Mouse (Mus musculus) lung, embryonic 15.5 days (tissue): ENCODE results near the gene Gm26620. TPM values are rescaled to one million over a fixed set of nuclear protein-coding genes. Genes with fewer than 3 reads are reported as not detected.

Experiments
- ATAC-seq: fragments of 200-750 bp; cut with Nextera tagmentation; 2 replicates; pipeline ENCODE4 v1.8.0; 2017; ENCODE audit warnings: moderate number of reproducible peaks, borderline replicate concordance; ENCODE audit not compliant: low FRiP score, low TSS enrichment; ENCODE audit errors: extremely low read depth
- H3K27ac ChIP-seq: fragments of 300-500 bp; sonication (generic); 2 replicates; pipeline ENCODE4 v1.5.1; 2015; ENCODE audit warnings: moderate library complexity, mild to moderate bottlenecking, inconsistent platforms
- H3K27me3 ChIP-seq: fragments of 300-500 bp; sonication (generic); 2 replicates; pipeline ENCODE4 v1.6.1; 2015; ENCODE audit warnings: inconsistent platforms
- H3K36me3 ChIP-seq: fragments of 300-500 bp; sonication (generic); 2 replicates; pipeline ENCODE4 v1.6.1; 2015; ENCODE audit warnings: inconsistent platforms
- H3K4me1 ChIP-seq: fragments of 300-500 bp; sonication (generic); 2 replicates; pipeline ENCODE4 v1.6.1; 2015; ENCODE audit warnings: inconsistent platforms
- H3K4me2 ChIP-seq: fragments of 300-500 bp; sonication (generic); 2 replicates; pipeline ENCODE4 v1.6.1; 2015; ENCODE audit warnings: inconsistent platforms, mild to moderate bottlenecking, moderate library complexity
- H3K4me3 ChIP-seq: fragments of 300-500 bp; sonication (generic); 2 replicates; pipeline ENCODE4 v1.5.1; 2015; ENCODE audit warnings: mild to moderate bottlenecking, inconsistent platforms
- H3K9ac ChIP-seq: fragments of 300-500 bp; sonication (generic); 2 replicates; pipeline ENCODE4 v1.6.1; 2015; ENCODE audit warnings: inconsistent platforms
- H3K9me3 ChIP-seq: fragments of 300-500 bp; sonication (generic); 2 replicates; pipeline ENCODE4 v1.6.1; 2016; ENCODE audit warnings: inconsistent platforms
- WGBS: fragments of 180-500 bp; shearing (Covaris S2); methylation state at CpG from one replicate; pipeline ENCODE4 v1.1.7; 2015; 5-methylcytosine and 5-hydroxymethylcytosine counted together
- polyA plus RNA-seq: library from polyadenylated mRNA; unstranded; fragments of >200 nt; fragmentation: Nextera tagmentation; extraction: Ambion mirVana; gene quantifications from 2 replicates; pipeline ENCODE4 v1.2.1, GENCODE M21; 2015

The Gm26620 gene
- polyA plus RNA-seq, 1 experiment from 2014 or later: 0.79 TPM

DNA sequence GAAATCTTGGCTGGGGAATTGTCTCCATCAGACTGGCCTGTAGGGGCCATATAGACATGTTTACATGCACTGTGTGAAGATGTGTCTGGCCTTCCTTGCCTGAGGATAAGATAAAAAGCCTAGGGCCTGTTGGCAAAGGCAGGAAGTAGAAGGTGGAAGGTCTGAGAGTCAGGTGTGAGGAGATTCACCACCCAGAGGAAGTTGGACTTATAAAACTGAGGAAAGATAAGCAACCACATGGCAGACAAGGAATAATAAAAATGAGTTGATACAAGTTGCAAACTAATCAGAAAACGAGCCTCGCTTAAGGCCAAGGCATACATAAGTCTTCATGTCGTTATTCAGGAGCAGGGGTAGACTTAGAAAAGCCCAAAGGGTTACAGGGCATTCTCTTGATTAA is 9.2 kb upstream of the Gm26620 start:
- WGBS: 68% methylated on average over 3 of the region's 3 CpGs
- H3K36me3 ChIP-seq: peaks cover 46% of the 10 kb centered on the region
- no peak overlapping the region for H3K4me2 ChIP-seq
- no peak overlapping the region for H3K9ac ChIP-seq
- ATAC-seq: no peak
- H3K27ac ChIP-seq: no peak overlapping the region
- H3K4me3 ChIP-seq: no peak overlapping the region
- no peaks in the 10 kb centered on the region for H3K27me3 ChIP-seq
- H3K9me3 ChIP-seq: no peaks in the 10 kb centered on the region
- no peaks in the 10 kb centered on the region for H3K4me1 ChIP-seq

- WGBS: 87% methylated on average over 5 of the region's 5 CpGs
- Histone ChIP-seq H3K4me3 (no peak overlapping the region), H3K9ac (no peak overlapping the region), H3K27ac (no peak overlapping the region), H3K4me1 (no peaks in the 10 kb centered on the region), H3K27me3 (no peaks in the 10 kb centered on the region), H3K9me3 (no peaks in the 10 kb centered on the region), H3K36me3 (peaks cover 52% of the 10 kb centered on the region), H3K4me2 (no peak overlapping the region)
- no peak for ATAC-seq
Measured at GRCm38 (mm10) chr1:170876906-170877305, 8.0 kb upstream of the Gm26620 start.

GRCm38 (mm10) chr1:170882915-170883485 is 1.9 kb upstream of the Gm26620 start:
- no peak for ATAC-seq
- Histone ChIP-seq H3K36me3 (peaks cover 24% of the 10 kb centered on the region), H3K9me3 (no peaks in the 10 kb centered on the region), H3K4me3 (no peak overlapping the region), H3K4me2 (no peak overlapping the region), H3K4me1 (peaks cover 7% of the 10 kb centered on the region), H3K27me3 (no peaks in the 10 kb centered on the region), H3K9ac (no peak overlapping the region), H3K27ac (no peak overlapping the region)
- WGBS: 64% methylated on average over 5 of the region's 5 CpGs

GRCm38 (mm10) chr1:170884390-170884789 is 475 bp upstream of the Gm26620 start:
- peak overlapping the region; percentile 82 for H3K4me2 ChIP-seq
- H3K27me3 ChIP-seq: no peaks in the 10 kb centered on the region
- ATAC-seq: no peak
- whole genome bisulfite sequencing: 11% methylated on average over 8 of the region's 8 CpGs
- peaks cover 15% of the 10 kb centered on the region for H3K36me3 ChIP-seq
- no peak overlapping the region for H3K27ac ChIP-seq
- peaks cover 7% of the 10 kb centered on the region for H3K4me1 ChIP-seq
- H3K9ac ChIP-seq: peak overlapping the region; percentile 82
- H3K9me3 ChIP-seq: no peaks in the 10 kb centered on the region
- peak overlapping the region; percentile 88 for H3K4me3 ChIP-seq

DNA sequence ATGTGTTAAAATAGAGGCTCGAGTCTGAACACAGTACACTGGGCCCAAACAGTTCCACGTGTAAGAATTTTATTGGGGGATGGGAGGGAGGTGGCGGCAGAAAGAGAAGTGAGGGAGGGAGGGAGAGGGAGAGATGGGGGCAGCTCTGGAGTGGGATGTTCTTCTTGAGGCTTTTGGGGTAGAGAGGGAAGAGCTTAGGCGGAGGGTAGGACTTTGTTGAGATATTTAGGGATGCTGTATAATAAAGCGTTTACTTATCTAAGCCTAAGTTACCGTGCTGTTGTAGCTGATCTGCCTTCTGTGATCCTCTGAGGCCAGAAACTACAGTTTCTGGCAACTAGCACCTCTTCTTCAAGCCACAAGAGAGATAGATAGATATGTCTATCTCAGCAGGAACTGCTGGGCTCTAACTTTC is 1.2 kb downstream of the Gm26620 start:
- 52% methylated on average over 6 of the region's 6 CpGs for WGBS
- H3K9ac ChIP-seq: no peak overlapping the region
- no peaks in the 10 kb centered on the region for H3K27me3 ChIP-seq
- H3K9me3 ChIP-seq: no peaks in the 10 kb centered on the region
- H3K27ac ChIP-seq: no peak overlapping the region
- H3K4me2 ChIP-seq: no peak overlapping the region
- no peak overlapping the region for H3K4me3 ChIP-seq
- peaks cover 7% of the 10 kb centered on the region for H3K4me1 ChIP-seq
- ATAC-seq: no peak
- peaks cover 4% of the 10 kb centered on the region; the same call in 1 of the 2 replicates for H3K36me3 ChIP-seq

- 75% methylated on average over 4 of the region's 4 CpGs for WGBS
- ATAC-seq: no peak
Measured at GRCm38 (mm10) chr1:170889310-170889709, 4.4 kb downstream of the Gm26620 start.

DNA sequence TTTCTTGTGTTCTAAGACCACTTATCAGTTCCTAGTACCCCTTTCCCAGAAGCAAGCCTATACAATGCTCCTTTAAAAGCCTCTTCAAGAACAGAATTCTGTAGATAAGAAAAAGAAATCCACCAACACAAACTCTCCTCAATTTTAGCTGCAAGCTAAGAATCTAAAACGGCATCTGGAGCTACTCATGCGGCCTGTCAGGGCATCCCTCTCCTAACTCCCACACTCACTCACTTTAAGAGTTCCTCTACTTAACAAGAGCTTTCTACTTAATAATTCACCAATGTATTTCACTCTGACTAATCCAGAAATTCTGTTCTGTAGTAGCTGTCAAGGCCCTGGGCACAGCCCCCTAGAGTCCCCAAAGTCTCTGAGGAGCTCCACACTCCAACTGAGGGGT is 6.8 kb downstream of the Gm26620 start:
- Histone ChIP-seq H3K27me3 (no peaks in the 10 kb centered on the region; the same call in 1 of the 2 replicates), H3K9me3 (no peaks in the 10 kb centered on the region), H3K27ac (no peak overlapping the region), H3K4me1 (no peaks in the 10 kb centered on the region), H3K4me2 (no peak overlapping the region), H3K36me3 (no peaks in the 10 kb centered on the region), H3K4me3 (no peak overlapping the region), H3K9ac (no peak overlapping the region)
- WGBS: 43% methylated on average over 2 of the region's 2 CpGs
- no peak for ATAC-seq

More at GRCm38 (mm10) chr1:170889310-170889709, 4.4 kb downstream of the Gm26620 start:
- H3K4me2 ChIP-seq: no peak overlapping the region
- no peak overlapping the region for H3K27ac ChIP-seq
- H3K9me3 ChIP-seq: no peaks in the 10 kb centered on the region
- no peaks in the 10 kb centered on the region; the same call in 1 of the 2 replicates for H3K27me3 ChIP-seq
- H3K9ac ChIP-seq: no peak overlapping the region
- H3K4me1 ChIP-seq: peaks cover 4% of the 10 kb centered on the region
- no peak overlapping the region for H3K4me3 ChIP-seq
- no peaks in the 10 kb centered on the region for H3K36me3 ChIP-seq

GRCm38 (mm10) chr1:170892279-170892678 is 7.4 kb downstream of the Gm26620 start:
- Histone ChIP-seq H3K4me1 (no peaks in the 10 kb centered on the region), H3K27me3 (no peaks in the 10 kb centered on the region; the same call in none of the 2 replicates), H3K27ac (no peak overlapping the region), H3K4me3 (no peak overlapping the region), H3K9me3 (no peaks in the 10 kb centered on the region), H3K9ac (no peak overlapping the region), H3K36me3 (no peaks in the 10 kb centered on the region), H3K4me2 (no peak overlapping the region)
- no peak for ATAC-seq
- 45% methylated on average over 1 of the region's 1 CpGs for WGBS

DNA sequence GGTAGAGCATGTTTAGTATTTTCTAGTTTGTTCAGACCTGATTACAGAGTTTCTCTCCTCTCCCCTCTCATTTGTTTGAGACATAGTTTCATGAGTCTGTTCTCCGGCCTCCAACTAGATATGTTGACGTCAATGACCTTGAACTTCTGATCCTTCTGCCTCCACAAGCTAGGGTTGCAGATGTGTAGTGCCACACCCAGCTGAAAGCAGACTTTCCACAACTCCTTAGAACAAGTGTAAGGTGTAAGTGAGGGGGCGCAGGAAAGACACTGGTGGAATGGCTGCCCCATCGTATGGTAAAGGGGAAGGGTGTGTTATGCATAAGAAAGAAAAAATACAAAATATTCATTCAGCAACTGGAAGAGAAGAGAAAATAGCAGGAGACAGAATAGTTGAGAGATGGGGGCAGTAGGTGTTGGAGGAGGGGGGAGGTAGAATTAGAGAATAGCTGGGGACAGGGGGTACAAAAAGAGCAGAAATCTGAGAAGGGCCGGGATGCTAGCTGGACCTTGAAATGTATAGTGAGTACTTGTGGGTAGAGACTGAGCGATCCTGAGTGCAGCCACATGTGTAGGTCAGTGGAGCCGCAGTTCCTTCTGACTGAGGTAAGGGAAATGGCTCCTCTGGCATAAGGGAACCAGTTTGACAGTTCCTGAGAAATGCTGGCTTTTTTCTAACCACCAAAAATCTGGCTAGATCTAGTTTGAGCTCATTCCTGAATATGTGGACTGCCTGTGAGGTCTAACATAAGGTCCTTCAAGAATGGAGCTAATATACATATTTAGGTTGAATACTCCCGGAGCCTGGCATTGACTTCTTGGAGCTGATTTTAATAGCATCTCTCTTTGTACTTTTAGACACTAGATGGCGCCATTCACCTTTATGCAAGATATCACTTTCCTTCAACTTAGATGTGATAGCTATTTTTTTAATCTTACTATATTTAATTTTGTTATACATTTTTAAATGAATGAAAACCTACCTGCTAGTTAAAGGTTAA is 10.0 kb downstream of the Gm26620 start:
- H3K27me3 ChIP-seq: peaks cover 20% of the 10 kb centered on the region
- no peaks in the 10 kb centered on the region for H3K9me3 ChIP-seq
- WGBS: 57% methylated on average over 9 of the region's 9 CpGs
- no peak overlapping the region for H3K4me3 ChIP-seq
- H3K27ac ChIP-seq: no peak overlapping the region
- no peaks in the 10 kb centered on the region for H3K4me1 ChIP-seq
- ATAC-seq: no peak
- H3K4me2 ChIP-seq: no peak overlapping the region
- no peaks in the 10 kb centered on the region for H3K36me3 ChIP-seq
- H3K9ac ChIP-seq: no peak overlapping the region

GRCm38 (mm10) chr1:170896651-170897281 is 11.9 kb downstream of the Gm26620 start:
- ATAC-seq: no peak
- peaks cover 4% of the 10 kb centered on the region; the same call in 1 of the 2 replicates for H3K4me1 ChIP-seq
- H3K4me2 ChIP-seq: no peak overlapping the region
- H3K36me3 ChIP-seq: no peaks in the 10 kb centered on the region
- no peaks in the 10 kb centered on the region for H3K9me3 ChIP-seq
- 71% methylated on average over 5 of the region's 5 CpGs for WGBS
- no peak overlapping the region for H3K4me3 ChIP-seq
- H3K27me3 ChIP-seq: peaks cover 23% of the 10 kb centered on the region
- H3K9ac ChIP-seq: no peak overlapping the region
- H3K27ac ChIP-seq: no peak overlapping the region

DNA sequence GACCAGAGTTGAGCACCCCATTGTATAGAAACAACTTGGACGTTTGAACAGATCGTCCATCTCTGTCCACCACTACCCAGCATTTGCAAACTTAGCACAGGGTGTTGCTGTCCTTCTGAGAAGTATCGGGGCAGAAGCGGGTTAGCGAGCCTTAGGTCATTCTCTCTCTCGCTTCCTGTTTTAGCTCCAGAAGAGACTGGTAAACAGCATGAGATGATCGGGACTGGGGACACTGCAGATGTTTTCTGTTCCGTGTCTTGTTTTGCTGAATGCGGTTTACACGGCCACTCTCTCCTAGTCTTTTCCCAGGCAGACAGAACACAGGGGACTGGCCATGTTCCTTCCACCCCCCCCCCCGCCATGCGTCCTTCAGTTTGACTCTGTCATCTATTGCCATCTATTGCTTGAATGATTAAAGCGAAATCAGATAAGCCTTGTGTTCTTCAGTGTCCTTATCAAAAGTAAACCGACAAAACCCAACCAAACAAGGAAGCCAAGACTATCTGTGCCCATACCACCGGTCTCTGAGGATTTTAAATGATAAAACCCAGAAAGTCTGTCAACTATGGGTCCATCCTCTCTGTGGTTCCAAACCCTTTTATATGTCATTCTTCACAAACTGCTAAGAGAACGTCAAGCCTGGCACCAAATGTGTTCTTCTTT is 13.7 kb downstream of the Gm26620 start:
- Histone ChIP-seq H3K9me3 (no peaks in the 10 kb centered on the region), H3K4me2 (no peak overlapping the region), H3K27ac (no peak overlapping the region), H3K4me3 (no peak overlapping the region), H3K9ac (no peak overlapping the region), H3K27me3 (peaks cover 31% of the 10 kb centered on the region), H3K36me3 (no peaks in the 10 kb centered on the region), H3K4me1 (peaks cover 4% of the 10 kb centered on the region; the same call in 1 of the 2 replicates)
- WGBS: 41% methylated on average over 16 of the region's 16 CpGs
- ATAC-seq: no peak
